Mouse (Mus musculus) testis, adult 2 months (tissue): ENCODE measurements at regions not wholly inside any gene's neighbourhood (a gene's known extent, or its start where the extent isn't known, plus 50 kb on each side); places are given as distances from the start of the nearest gene placed in this dataset.

Experiments used
- CTCF ChIP-seq: fragments of 200-500 bp; IDR thresholded peaks from 2 replicates; pipeline ENCODE4 v1.5.1; 2012; ENCODE audit warnings: low read depth, mild to moderate bottlenecking, inconsistent platforms, low read length, moderate library complexity; ENCODE audit not compliant: control insufficient read depth, insufficient read depth, insufficient replicate concordance
- POLR2A ChIP-seq: fragments of 200-500 bp; IDR thresholded peaks from 2 replicates; pipeline ENCODE4 v1.6.1; 2012; ENCODE audit warnings: low read depth, mild to moderate bottlenecking, inconsistent platforms, low read length, moderate library complexity; ENCODE audit not compliant: control insufficient read depth

- TF ChIP-seq CTCF (no peak), POLR2A (no peak)
Measured at GRCm38 (mm10) chr5:120297190-120297589, 134.3 kb upstream of the Lhx5 start.
